Mouse (Mus musculus) thymus, adult 2 months (tissue): ENCODE data around the gene Syne4. TPM values are rescaled to one million over a fixed set of nuclear protein-coding genes. Genes with fewer than 3 reads are reported as not detected.

Source experiments
- DNase-seq: peaks from one replicate; pipeline ENCODE4 v3.0.0; 2021
- H3K27ac ChIP-seq: fragments of 200-500 bp; 2 replicates; pipeline ENCODE4 v1.5.1; 2012; ENCODE audit warnings: low read length, control low read depth; ENCODE audit not compliant: control insufficient read depth, insufficient read depth
- H3K27me3 ChIP-seq: fragments of 200-500 bp; 2 replicates; pipeline ENCODE4 v1.6.1; 2012; ENCODE audit warnings: mild to moderate bottlenecking, low read length, moderate library complexity, mixed read lengths; ENCODE audit not compliant: control insufficient read depth, insufficient read depth
- H3K36me3 ChIP-seq: fragments of 200-500 bp; 2 replicates; pipeline ENCODE4 v1.6.1; 2012; ENCODE audit warnings: mild to moderate bottlenecking, low read length, moderate library complexity; ENCODE audit not compliant: control insufficient read depth, insufficient read depth
- H3K4me1 ChIP-seq: fragments of 200-500 bp; replicated peaks from 2 replicates; pipeline ENCODE4 v1.6.1; 2012; ENCODE audit warnings: low read length; ENCODE audit not compliant: control insufficient read depth, insufficient read depth
- H3K4me3 ChIP-seq: fragments of 200-500 bp; 2 replicates; pipeline ENCODE4 v1.5.1; 2012; ENCODE audit warnings: mild to moderate bottlenecking, low read length, control low read depth, moderate library complexity; ENCODE audit not compliant: control insufficient read depth, insufficient read depth
- CTCF ChIP-seq: fragments of 200-500 bp; IDR thresholded peaks from 2 replicates; pipeline ENCODE4 v1.5.1; 2012; ENCODE audit warnings: mild to moderate bottlenecking, control low read depth, low read length, moderate library complexity, borderline replicate concordance; ENCODE audit not compliant: control insufficient read depth, poor library complexity, insufficient read depth; ENCODE audit errors: extremely low read depth
- POLR2A ChIP-seq: fragments of 200-500 bp; IDR thresholded peaks from 2 replicates; pipeline ENCODE4 v1.6.1; 2012; ENCODE audit warnings: mild to moderate bottlenecking, low read length, control low read depth, moderate library complexity; ENCODE audit not compliant: control insufficient read depth, poor library complexity, insufficient read depth; ENCODE audit errors: extremely low read depth
- WGBS: fragments of 180-500 bp; shearing (Covaris S2); methylation state at CpG from one replicate; pipeline ENCODE4 v1.1.7; 2018; 5-methylcytosine and 5-hydroxymethylcytosine counted together
- polyA plus RNA-seq: library from polyadenylated mRNA; depleted of rRNA; stranded (reverse); fragments of >200 nt; gene quantifications from 2 replicates; pipeline ENCODE4 v1.2.3, GENCODE M21; 2012

Gene Syne4
- polyA plus RNA-seq, 1 experiment: 16.8 TPM

DNA sequence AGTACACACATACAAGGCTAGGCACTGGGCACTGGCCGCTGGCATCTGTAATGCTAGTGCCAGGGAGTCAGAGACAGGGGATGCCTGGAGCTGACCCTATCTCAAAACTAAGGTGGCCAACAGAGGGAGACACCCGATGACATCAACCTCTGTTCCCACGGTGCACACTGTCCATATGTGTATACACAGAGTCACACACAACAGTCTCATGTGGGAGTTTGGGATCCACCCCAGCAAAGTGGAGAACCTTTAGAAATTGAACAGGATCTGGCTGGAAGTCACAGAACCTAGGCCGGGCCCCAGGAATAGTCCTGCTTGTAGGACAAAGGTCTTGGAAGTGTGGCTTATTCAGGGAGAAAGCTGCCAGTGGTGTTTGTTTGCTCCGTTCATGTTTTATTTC lies 20.3 kb upstream of the Syne4 start:
- Histone ChIP-seq H3K36me3 (no peaks in the 10 kb centered on the region), H3K4me1 (peaks cover 7% of the 10 kb centered on the region), H3K4me3 (no peak overlapping the region), H3K27me3 (no peaks in the 10 kb centered on the region), H3K27ac (no peak overlapping the region)
- no peak for DNase-seq
- no peak for TF ChIP-seq CTCF
- TF ChIP-seq POLR2A: no peak
- 89% methylated on average over 5 of the region's 5 CpGs for WGBS

DNA sequence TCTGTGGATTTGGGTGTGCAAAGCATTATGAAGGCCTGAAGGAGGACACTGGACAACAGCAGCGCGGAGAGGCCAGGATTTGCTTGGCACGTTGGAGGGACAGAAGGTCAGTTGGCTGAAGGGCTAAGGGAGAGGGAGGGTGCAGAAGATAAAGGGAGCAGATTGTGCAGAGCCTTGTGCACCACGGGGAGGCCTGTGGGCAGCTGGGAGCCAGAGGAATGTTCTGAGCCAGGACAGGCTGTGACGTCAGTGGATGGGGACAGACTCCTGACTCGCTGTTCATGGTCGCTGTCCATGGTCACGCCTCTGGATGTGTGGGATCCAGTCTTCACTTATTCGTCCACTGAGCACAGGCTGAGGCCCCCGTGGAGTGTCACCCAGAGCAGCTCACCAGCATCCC lies 19.5 kb upstream of the Syne4 start:
- Histone ChIP-seq H3K36me3 (no peaks in the 10 kb centered on the region), H3K27me3 (no peaks in the 10 kb centered on the region), H3K4me3 (no peak overlapping the region), H3K4me1 (peaks cover 7% of the 10 kb centered on the region), H3K27ac (no peak overlapping the region)
- WGBS: 83% methylated on average over 10 of the region's 10 CpGs
- TF ChIP-seq POLR2A: no peak
- TF ChIP-seq CTCF: no peak
- DNase-seq: no peak

DNA sequence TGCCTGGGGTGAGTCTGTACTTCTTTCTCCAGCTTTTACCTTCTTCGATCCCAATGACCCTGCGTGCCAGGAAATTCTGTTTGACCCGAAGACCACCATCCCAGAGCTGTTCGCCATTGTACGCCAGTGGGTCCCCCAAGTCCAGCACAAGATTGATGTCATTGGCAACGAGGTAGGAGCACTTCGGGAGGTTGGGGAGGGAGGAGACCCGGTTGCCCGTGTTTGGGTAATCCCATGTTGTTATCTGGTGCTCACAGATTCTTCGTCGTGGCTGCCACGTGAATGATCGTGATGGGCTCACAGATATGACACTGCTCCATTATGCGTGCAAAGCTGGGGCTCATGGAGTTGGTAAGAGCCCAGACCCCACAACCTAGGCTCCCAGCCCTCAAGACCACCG lies 17.8 kb upstream of the Syne4 start:
- no peak for TF ChIP-seq CTCF
- H3K27me3 ChIP-seq: no peaks in the 10 kb centered on the region
- 96% methylated on average over 15 of the region's 15 CpGs for WGBS
- no peak overlapping the region for H3K4me3 ChIP-seq
- H3K27ac ChIP-seq: no peak overlapping the region
- no peak for DNase-seq
- no peaks in the 10 kb centered on the region for H3K36me3 ChIP-seq
- H3K4me1 ChIP-seq: peaks cover 2% of the 10 kb centered on the region; the same call in 1 of the 2 replicates

DNA sequence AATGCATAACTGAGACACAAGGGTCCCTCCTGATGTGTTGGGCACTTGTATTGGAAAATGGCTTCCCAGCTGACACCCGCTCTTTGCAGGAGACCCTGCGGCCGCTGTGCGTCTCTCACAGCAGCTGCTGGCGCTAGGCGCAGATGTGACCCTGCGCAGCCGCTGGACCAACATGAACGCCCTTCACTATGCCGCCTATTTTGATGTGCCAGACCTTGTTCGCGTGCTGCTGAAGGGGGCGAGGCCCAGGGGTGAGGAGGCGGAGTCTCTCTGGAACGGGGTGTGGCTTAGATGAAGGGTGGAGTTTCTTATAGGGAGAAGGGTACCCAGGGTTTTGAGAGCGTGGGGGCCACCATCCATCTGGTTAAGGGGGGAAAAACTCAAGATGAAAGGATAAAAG lies 17.3 kb upstream of the Syne4 start:
- Histone ChIP-seq H3K4me1 (no peaks in the 10 kb centered on the region), H3K36me3 (no peaks in the 10 kb centered on the region), H3K4me3 (no peak overlapping the region), H3K27me3 (no peaks in the 10 kb centered on the region), H3K27ac (no peak overlapping the region)
- WGBS: 95% methylated on average over 16 of the region's 16 CpGs
- no peak for DNase-seq
- TF ChIP-seq POLR2A (no peak), CTCF (no peak)

DNA sequence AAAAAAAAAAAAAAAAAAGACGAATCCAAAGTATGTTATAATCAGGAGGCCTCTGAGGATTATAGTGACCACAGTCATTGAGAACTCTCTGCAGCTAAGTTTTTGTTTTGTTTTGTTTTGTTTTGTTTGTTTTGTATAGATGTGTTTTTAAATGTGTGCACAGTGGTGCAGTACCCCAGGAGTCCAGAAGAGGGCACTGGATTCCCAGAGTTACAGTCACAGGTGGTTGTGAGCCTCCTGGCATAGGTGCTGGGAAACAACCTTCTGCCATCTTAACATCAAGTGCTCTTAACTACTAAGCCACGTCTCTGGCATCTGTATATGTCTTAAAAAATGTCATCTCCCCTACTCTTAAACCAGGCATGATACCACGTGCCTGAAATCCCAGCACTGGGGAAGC lies 13.7 kb upstream of the Syne4 start:
- DNase-seq: peak; percentile 33
- TF ChIP-seq POLR2A (no peak), CTCF (no peak)
- Histone ChIP-seq H3K4me3 (no peak overlapping the region), H3K27ac (no peak overlapping the region), H3K4me1 (no peaks in the 10 kb centered on the region), H3K27me3 (no peaks in the 10 kb centered on the region), H3K36me3 (no peaks in the 10 kb centered on the region)
- WGBS: 74% methylated on average over 3 of the region's 3 CpGs

DNA sequence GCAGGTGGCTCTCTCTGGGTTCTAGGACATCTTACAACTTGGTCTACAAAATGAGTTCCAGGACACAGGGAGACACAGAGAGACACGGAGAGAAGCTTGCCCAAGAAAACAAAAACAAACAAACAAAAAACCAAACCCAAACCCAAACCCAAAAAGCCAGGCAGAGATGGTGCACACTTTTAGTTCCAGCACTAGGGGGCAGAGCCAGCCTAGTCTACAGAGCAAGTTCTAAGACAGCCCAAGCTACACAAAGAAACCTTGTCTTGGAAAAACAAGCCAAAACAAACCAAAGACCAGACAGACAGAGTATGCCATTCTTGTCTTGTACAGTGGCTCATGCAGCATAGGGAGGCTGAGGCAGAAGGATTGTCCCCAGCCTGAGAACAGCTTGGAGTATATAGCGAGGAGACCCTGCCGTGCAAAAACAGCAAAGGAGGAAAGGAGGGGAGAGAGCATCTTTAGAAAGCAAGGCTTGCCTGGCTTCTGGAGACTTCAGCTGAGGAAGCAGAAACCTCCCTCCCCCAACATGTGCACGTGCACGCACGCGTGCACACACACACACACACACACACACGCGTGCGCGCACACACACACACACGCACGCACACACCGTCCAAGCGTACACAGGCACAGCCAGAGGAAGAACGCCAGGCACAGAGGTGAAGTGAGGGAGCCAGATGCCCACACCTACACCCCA lies 8.4 kb upstream of the Syne4 start:
- no peaks in the 10 kb centered on the region for H3K36me3 ChIP-seq
- 89% methylated on average over 16 of the region's 16 CpGs for WGBS
- peaks cover 12% of the 10 kb centered on the region for H3K4me1 ChIP-seq
- H3K27me3 ChIP-seq: no peaks in the 10 kb centered on the region
- TF ChIP-seq POLR2A: no peak
- TF ChIP-seq CTCF: no peak
- H3K27ac ChIP-seq: no peak overlapping the region
- DNase-seq: no peak
- H3K4me3 ChIP-seq: no peak overlapping the region

DNA sequence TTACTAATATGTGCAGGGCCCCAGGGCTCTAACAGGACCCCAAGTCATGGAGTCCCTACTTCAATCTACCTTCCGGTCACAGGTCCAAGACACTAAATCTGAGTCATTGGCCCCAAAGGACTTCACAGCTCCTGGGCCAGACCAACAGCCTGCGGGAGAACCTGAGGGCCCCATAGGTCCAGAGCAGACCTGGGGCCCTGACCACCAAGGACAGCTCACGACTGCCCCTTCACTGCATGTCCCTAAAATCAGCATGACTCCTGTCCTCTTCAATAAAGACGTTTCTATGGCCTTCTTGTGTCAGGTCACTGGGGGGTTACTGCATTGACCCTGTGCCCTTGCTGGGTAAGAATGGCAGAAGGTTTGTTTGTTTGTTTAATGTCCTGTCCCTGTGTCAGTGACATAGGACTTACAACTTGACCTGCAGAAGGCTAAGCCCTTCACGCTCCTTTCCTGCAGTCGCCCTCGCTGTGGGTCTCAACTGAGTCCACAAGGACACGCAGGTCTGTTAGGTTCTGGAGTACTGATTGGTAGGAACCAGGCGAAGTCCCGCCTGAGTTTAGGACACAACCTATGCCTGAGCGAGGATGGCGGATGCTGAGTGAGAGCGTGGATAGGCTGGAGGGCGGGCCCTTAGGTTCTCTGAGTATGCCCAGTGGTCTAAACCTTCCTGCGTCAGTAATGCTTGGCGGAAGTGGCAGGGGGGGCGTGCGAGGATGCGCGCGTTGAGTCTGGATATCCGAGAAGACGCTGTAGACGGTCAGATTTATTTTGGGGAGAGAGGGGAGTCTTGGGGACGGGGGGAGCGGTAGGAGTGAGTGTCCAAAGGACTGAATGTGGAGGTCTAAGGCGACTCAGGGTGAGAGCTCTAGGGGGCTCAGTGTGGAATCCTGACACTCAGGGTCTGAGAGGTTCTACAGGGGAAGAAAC lies 6.3 kb upstream of the Syne4 start, which contains the start of gene Alkbh6:
Gene Alkbh6, plus strand, starts transcription at position 642 of the 930 bp plus-strand sequence.
- 7% methylated on average over 27 of the region's 27 CpGs for WGBS
- peak; percentile 93 for DNase-seq
- peaks cover 12% of the 10 kb centered on the region for H3K4me1 ChIP-seq
- TF ChIP-seq CTCF (0 out of 2 replicates have a peak, but pooled peaks have one; percentile 33), POLR2A (peak; percentile 66)
- no peaks in the 10 kb centered on the region for H3K36me3 ChIP-seq
- peak within 1 kb of the TSS; percentile 72 for H3K4me3 ChIP-seq
- no peak within 1 kb of the TSS; the same call in 1 of the 2 replicates for H3K27ac ChIP-seq
- no peaks in the 10 kb centered on the region for H3K27me3 ChIP-seq
